Mouse (Mus musculus): ENCODE results near the gene Glipr2.

- no peak for TF ChIP-seq CTCF (IDR thresholded peaks at IDR 0.05; ENCODE audit: low read depth)
- TF ChIP-seq EP300 (IDR thresholded peaks at IDR 0.05; ENCODE audit: low read depth), result no peak
Measured at GRCm38 (mm10) chr4:43976223-43976740, 19.1 kb downstream of the Glipr2 start.
